Mouse (Mus musculus) lung, embryonic 14.5 days (tissue): ENCODE measurements around the gene Cdkl2. TPM values are rescaled to one million over a fixed set of nuclear protein-coding genes. Genes with fewer than 3 reads are reported as not detected.

ENCODE experiments used
- ATAC-seq: fragments of 200-750 bp; cut with Nextera tagmentation; 2 replicates; pipeline ENCODE4 v1.8.0; 2017; ENCODE audit warnings: mild to moderate bottlenecking, moderate TSS enrichment, moderate library complexity; ENCODE audit not compliant: insufficient read depth
- DNase-seq: peaks from one replicate; pipeline ENCODE4 v3.0.0-alpha.2; 2015
- H3K27ac ChIP-seq: fragments of 300-500 bp; sonication (generic); 2 replicates; pipeline ENCODE4 v1.5.1; 2014; ENCODE audit warnings: low read depth, mild to moderate bottlenecking, moderate library complexity
- H3K27me3 ChIP-seq: fragments of 300-500 bp; sonication (generic); 2 replicates; pipeline ENCODE4 v1.6.1; 2014; ENCODE audit warnings: low read length, control low read depth; ENCODE audit not compliant: insufficient read depth
- H3K36me3 ChIP-seq: fragments of 300-500 bp; sonication (generic); 2 replicates; pipeline ENCODE4 v1.6.1; 2014; ENCODE audit warnings: control low read depth; ENCODE audit not compliant: insufficient read depth
- H3K4me1 ChIP-seq: fragments of 300-500 bp; sonication (generic); 2 replicates; pipeline ENCODE4 v1.6.1; 2014; ENCODE audit warnings: antibody characterized with exemption, control low read depth; ENCODE audit not compliant: insufficient read depth
- H3K4me2 ChIP-seq: fragments of 300-500 bp; sonication (generic); 2 replicates; pipeline ENCODE4 v1.6.1; 2014; ENCODE audit warnings: mild to moderate bottlenecking
- H3K4me3 ChIP-seq: fragments of 300-500 bp; sonication (generic); 2 replicates; pipeline ENCODE4 v1.5.1; 2014; ENCODE audit warnings: low read depth, low read length
- H3K9ac ChIP-seq: fragments of 300-500 bp; sonication (generic); 2 replicates; pipeline ENCODE4 v1.6.1; 2014
- H3K9me3 ChIP-seq: fragments of 300-500 bp; sonication (generic); 2 replicates; pipeline ENCODE4 v1.6.1; 2016; ENCODE audit warnings: low read depth, low read length, control low read depth
- CTCF ChIP-seq: IDR thresholded peaks from 2 replicates; pipeline ENCODE4 v1.5.1; 2016; ENCODE audit warnings: antibody characterized with exemption, low read depth
- WGBS: fragments of 180-500 bp; shearing (Covaris S2); extraction: QIAGEN DNeasy Blood & Tissue Kit; methylation state at CpG from one replicate; pipeline ENCODE4 v1.1.7; 2014; 5-methylcytosine and 5-hydroxymethylcytosine counted together
- polyA plus RNA-seq: library from polyadenylated mRNA; unstranded; fragments of >200 nt; fragmentation: Nextera tagmentation; extraction: Ambion mirVana; gene quantifications from 2 replicates; pipeline ENCODE4 v1.2.1, GENCODE M21; 2014

Gene Cdkl2
- polyA plus RNA-seq, 1 experiment from 2014 or later: 1.5 TPM

DNA sequence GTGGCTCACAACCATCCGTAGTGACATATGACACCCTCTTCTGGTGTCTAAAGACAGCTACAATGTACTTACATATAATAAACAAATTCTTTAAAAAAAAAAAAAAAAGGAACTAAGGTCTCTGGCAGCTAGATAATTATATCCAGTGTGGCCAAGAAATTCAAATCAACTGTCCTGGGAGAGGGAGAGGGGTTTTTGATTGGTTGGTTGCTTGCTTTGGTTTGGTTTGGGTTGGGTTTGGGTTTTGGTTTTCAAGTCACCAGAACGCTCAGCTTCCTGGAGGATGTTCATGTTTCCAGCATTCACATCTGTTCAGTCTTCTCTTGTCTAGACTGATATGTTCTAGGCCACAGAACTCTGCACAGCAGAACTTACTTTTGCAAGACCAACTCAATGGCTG, 50.6 kb downstream of the Cdkl2 start:
- Histone ChIP-seq H3K4me2 (no peak overlapping the region), H3K27me3 (no peaks in the 10 kb centered on the region), H3K27ac (no peak overlapping the region), H3K4me3 (no peak overlapping the region), H3K4me1 (no peaks in the 10 kb centered on the region), H3K36me3 (no peaks in the 10 kb centered on the region), H3K9me3 (no peaks in the 10 kb centered on the region), H3K9ac (no peak overlapping the region)
- DNase-seq: no peak
- 72% methylated on average over 2 of the region's 2 CpGs for WGBS
- ATAC-seq: no peak
- no peak for TF ChIP-seq CTCF

DNA sequence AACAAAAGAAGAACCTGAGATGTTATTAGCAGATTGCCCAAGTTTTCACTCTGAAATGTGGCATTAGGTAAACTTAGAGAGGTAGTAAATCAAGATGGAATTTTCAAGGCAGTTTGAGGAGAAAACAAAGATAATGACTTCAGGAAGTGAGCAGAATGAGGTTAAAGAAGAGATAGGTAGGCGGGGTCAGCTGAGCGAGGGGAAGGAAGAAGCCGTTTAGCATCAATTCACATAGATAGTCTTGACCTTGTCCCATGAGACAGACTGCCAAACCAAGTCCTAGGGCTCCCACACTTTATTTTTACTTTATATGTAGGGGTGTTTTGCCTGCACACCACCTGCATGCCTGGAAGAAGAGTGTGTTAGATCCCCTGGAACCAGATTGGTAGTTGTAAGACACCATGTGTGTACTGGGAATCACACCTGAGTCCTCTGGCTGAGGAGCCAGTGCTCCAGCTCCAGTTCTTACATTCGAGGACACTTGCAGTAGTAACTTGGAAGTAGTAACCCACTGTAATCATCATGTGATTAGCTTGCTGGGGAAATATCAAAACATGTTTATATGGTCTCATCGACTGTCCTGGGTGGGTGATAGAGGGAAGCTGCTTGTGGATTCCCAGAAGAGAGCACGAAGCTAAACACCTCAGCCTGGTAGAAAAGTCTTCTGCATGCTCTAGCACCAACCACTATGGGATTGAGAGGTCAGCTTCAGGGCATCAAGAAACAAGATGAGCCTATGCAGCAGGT, 52.3 kb downstream of the Cdkl2 start:
- Histone ChIP-seq H3K4me1 (no peaks in the 10 kb centered on the region), H3K4me2 (no peak overlapping the region), H3K9me3 (no peaks in the 10 kb centered on the region), H3K27me3 (no peaks in the 10 kb centered on the region), H3K9ac (no peak overlapping the region), H3K4me3 (no peak overlapping the region), H3K36me3 (no peaks in the 10 kb centered on the region), H3K27ac (no peak overlapping the region)
- TF ChIP-seq CTCF: no peak
- WGBS: 68% methylated on average over 6 of the region's 6 CpGs
- no peak for DNase-seq
- ATAC-seq: no peak

DNA sequence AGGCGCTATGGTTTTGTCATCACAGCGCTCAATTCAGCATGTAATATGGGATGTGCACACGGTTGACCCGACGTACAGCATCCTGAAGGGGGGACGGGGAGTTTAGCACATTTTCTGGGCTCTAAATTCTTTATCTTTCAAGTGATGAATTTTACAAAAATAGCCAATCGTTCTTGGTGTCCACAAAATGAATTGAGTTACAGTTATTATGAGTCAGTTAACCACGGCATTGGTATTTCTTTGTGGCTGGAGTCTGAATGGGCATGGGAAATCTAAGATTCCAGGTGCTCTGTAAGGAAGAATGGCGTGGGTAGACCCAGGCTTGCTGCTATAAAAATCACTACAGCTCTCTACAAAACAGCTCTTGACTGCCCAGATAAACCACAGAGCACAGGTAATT, 54.4 kb downstream of the Cdkl2 start:
- no peaks in the 10 kb centered on the region for H3K36me3 ChIP-seq
- 77% methylated on average over 9 of the region's 9 CpGs for WGBS
- no peak overlapping the region for H3K9ac ChIP-seq
- H3K27me3 ChIP-seq: no peaks in the 10 kb centered on the region
- no peaks in the 10 kb centered on the region for H3K4me1 ChIP-seq
- no peaks in the 10 kb centered on the region for H3K9me3 ChIP-seq
- no peak for DNase-seq
- no peak for TF ChIP-seq CTCF
- H3K27ac ChIP-seq: no peak overlapping the region
- no peak overlapping the region for H3K4me3 ChIP-seq
- H3K4me2 ChIP-seq: no peak overlapping the region
- no peak for ATAC-seq

DNA sequence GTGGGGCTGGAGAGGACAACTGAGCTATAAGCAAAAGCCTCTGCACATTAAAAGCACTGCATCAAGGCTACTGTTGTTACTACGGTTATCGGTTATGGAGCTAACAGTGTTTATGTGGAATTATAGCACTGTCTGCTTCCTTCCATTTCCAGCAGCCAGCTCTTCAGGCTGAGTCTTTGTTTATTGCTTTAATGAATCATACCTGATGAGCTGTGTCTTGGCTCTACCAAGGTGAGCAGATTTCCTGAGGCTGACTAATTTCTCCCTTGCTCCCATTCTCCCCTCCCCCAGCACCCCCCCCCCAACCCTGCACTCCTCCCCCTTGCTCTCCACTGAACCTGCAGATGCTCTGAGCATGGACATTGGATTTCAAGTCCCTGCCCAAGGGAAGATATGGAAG, 55.9 kb downstream of the Cdkl2 start:
- Histone ChIP-seq H3K4me3 (no peak overlapping the region), H3K4me2 (no peak overlapping the region), H3K36me3 (no peaks in the 10 kb centered on the region), H3K27me3 (no peaks in the 10 kb centered on the region), H3K9ac (no peak overlapping the region), H3K9me3 (no peaks in the 10 kb centered on the region), H3K27ac (no peak overlapping the region), H3K4me1 (no peaks in the 10 kb centered on the region)
- DNase-seq (no peak), ATAC-seq (no peak)
- no peak for TF ChIP-seq CTCF
- WGBS: 75% methylated on average over 2 of the region's 2 CpGs

DNA sequence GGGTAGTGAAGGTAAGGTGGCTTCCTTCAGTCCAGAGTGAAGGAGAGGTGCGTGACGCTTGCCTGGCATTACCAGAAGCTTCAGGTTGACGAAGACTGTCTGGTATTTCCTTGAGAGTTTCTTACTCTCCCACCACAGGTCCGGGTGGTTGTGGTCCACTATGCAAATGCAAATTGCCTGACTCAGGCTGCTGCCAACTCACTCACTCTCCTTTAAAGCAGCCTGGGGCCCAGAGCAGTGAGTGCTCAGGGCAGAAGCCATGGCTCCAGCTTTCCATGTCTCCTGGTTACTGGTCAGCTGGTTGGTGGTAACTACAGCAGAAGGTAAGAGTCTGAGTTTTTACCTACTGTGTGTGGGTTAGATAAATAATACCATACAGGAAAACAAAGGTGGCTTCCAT, 56.4 kb downstream of the Cdkl2 start, which contains the start of gene Odaph:
Gene Odaph (plus strand): TSS at position 240 of the 400 bp plus-strand sequence.
- H3K4me1 ChIP-seq: no peaks in the 10 kb centered on the region

DNA sequence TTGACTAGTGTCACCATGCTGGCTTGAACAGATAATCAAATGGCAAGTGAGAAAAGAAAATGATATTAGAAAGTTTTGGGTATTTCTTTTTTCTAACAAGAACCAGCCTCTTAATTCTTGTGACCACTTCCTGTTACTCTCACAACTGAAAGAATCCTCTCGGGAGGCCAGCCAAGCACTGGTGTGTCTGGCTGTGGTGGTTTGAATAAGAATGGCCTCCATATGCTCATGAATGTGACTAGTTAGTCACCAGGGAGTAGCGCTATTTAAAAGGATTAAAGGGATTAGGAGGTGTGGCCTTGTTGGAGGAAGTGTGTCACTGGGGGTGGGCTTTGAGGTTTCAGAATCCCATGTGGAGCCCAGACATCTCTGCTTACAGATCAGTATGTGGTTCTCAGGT, 58.0 kb downstream of the Cdkl2 start:
- no peak for DNase-seq
- H3K9me3 ChIP-seq: no peaks in the 10 kb centered on the region
- H3K27ac ChIP-seq: no peak overlapping the region
- no peak for ATAC-seq
- H3K4me2 ChIP-seq: no peak overlapping the region
- H3K9ac ChIP-seq: no peak overlapping the region
- WGBS: 63% methylated on average over 2 of the region's 2 CpGs
- no peaks in the 10 kb centered on the region for H3K36me3 ChIP-seq
- no peaks in the 10 kb centered on the region for H3K27me3 ChIP-seq
- no peak for TF ChIP-seq CTCF
- no peaks in the 10 kb centered on the region for H3K4me1 ChIP-seq
- H3K4me3 ChIP-seq: no peak overlapping the region

More for the DNA sequence above, 56.4 kb downstream of the Cdkl2 start, which contains the start of gene Odaph:
- DNase-seq (no peak), ATAC-seq (no peak)
- no peak within 1 kb of the TSS for H3K27ac ChIP-seq
- H3K36me3 ChIP-seq: no peaks in the 10 kb centered on the region
- H3K4me3 ChIP-seq: no peak within 1 kb of the TSS
- H3K27me3 ChIP-seq: no peaks in the 10 kb centered on the region
- TF ChIP-seq CTCF: no peak
- no peak within 1 kb of the TSS for H3K9ac ChIP-seq
- 68% methylated on average over 4 of the region's 4 CpGs for WGBS
- H3K9me3 ChIP-seq: no peaks in the 10 kb centered on the region
- H3K4me2 ChIP-seq: no peak within 1 kb of the TSS

DNA sequence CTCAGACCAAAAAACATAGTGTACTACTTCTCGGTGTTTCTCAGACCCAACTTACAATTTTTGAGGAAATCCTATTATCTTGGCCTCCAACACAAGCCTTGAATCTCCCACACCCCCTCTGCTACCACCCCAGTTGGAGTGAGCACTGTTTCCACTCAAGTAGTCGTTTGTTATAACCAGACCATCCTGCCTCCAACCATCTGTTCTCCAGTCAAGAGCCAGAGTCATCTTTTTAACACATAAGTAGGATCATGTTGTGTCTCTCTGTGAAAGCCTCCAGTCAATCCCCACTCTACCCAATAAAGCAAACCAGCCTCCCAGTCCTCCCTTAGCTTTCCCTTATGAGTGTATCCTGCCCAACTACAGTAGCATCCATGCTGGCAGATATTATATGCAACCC, 60.2 kb downstream of the Cdkl2 start:
- DNase-seq (no peak), ATAC-seq (no peak)
- Histone ChIP-seq H3K4me3 (no peak overlapping the region), H3K27me3 (no peaks in the 10 kb centered on the region), H3K4me2 (no peak overlapping the region), H3K36me3 (no peaks in the 10 kb centered on the region), H3K9me3 (no peaks in the 10 kb centered on the region), H3K9ac (no peak overlapping the region), H3K27ac (no peak overlapping the region), H3K4me1 (no peaks in the 10 kb centered on the region)
- no peak for TF ChIP-seq CTCF
- WGBS: 63% methylated on average over 2 of the region's 2 CpGs
